Mouse (Mus musculus) myocyte (in vitro differentiated cells): Measurements from ENCODE around the gene Kansl2. TPM values are rescaled to one million over a fixed set of nuclear protein-coding genes. Genes with fewer than 3 reads are reported as not detected.

Source experiments
- H3K27me3 ChIP-seq: one replicate; pipeline ENCODE4 v1.6.1; 2011; ENCODE audit not compliant: control insufficient read depth, insufficient read depth, insufficient read length
- H3K36me3 ChIP-seq: one replicate; pipeline ENCODE4 v1.6.1; 2011; ENCODE audit not compliant: control insufficient read depth, insufficient read depth
- H3K4me2 ChIP-seq: one replicate; pipeline ENCODE4 v1.6.1; 2011; ENCODE audit warnings: low read depth, control low read depth
- H3K4me3 ChIP-seq: one replicate; pipeline ENCODE4 v1.5.1; 2011; ENCODE audit warnings: mild to moderate bottlenecking, control low read depth, moderate library complexity
- H3K79me2 ChIP-seq: one replicate; pipeline ENCODE4 v1.6.1; 2011; ENCODE audit not compliant: control insufficient read depth, insufficient read depth
- H3ac ChIP-seq: one replicate; pipeline ENCODE4 v1.6.1; 2011; ENCODE audit not compliant: control insufficient read depth, insufficient read length
- CEBPB ChIP-seq: IDR thresholded peaks from 2 replicates; pipeline ENCODE4 v1.6.1; 2011; ENCODE audit warnings: mild to moderate bottlenecking, moderate library complexity; ENCODE audit not compliant: poor library complexity, insufficient read depth, severe bottlenecking
- E2F4 ChIP-seq: IDR thresholded peaks from one replicate; pipeline ENCODE4 v1.6.1; 2011; ENCODE audit warnings: mild to moderate bottlenecking, control low read depth, moderate library complexity; ENCODE audit not compliant: insufficient read depth
- MAX ChIP-seq: IDR thresholded peaks from one replicate; pipeline ENCODE4 v1.6.1; 2011; ENCODE audit warnings: low read depth, mild to moderate bottlenecking, control low read depth
- MYOD1 ChIP-seq, 3 experiments: IDR thresholded peaks; one replicate each; pipeline ENCODE4 v1.6.1; 2011; ENCODE audit warnings: control low read depth in 2 of 3, low read depth in 2 of 3, mild to moderate bottlenecking in 2 of 3, moderate library complexity in 1 of 3; ENCODE audit not compliant: insufficient read length in 2 of 3, control insufficient read depth in 1 of 3
- MYOG ChIP-seq, 3 experiments: IDR thresholded peaks; one replicate each; pipeline ENCODE4 v1.6.1; 2011; ENCODE audit warnings: control low read depth in 2 of 3, low read depth in 2 of 3, mild to moderate bottlenecking in 2 of 3; ENCODE audit not compliant: insufficient read length in 2 of 3, control insufficient read depth in 1 of 3, insufficient read depth in 1 of 3
- POLR2A ChIP-seq: IDR thresholded peaks from one replicate; pipeline ENCODE4 v1.6.1; 2011; ENCODE audit warnings: low read depth, mild to moderate bottlenecking, control low read depth, moderate library complexity; ENCODE audit not compliant: insufficient read length
- POLR2AphosphoS2 ChIP-seq: IDR thresholded peaks from one replicate; pipeline ENCODE4 v1.6.1; 2011; ENCODE audit warnings: low read depth, control low read depth; ENCODE audit not compliant: insufficient read length
- REST ChIP-seq: IDR thresholded peaks from one replicate; pipeline ENCODE4 v1.6.1; 2011; ENCODE audit warnings: mild to moderate bottlenecking, control low read depth, moderate library complexity; ENCODE audit not compliant: insufficient read depth, insufficient read length
- SRF ChIP-seq: IDR thresholded peaks from one replicate; pipeline ENCODE4 v1.6.1; 2011; ENCODE audit warnings: low read depth; ENCODE audit not compliant: control insufficient read depth, insufficient read length
- TCF12 ChIP-seq: IDR thresholded peaks from one replicate; pipeline ENCODE4 v1.6.1; 2011; ENCODE audit warnings: mild to moderate bottlenecking, control low read depth; ENCODE audit not compliant: poor library complexity, insufficient read depth, severe bottlenecking
- TCF3 ChIP-seq: IDR thresholded peaks from one replicate; pipeline ENCODE4 v1.6.1; 2011; ENCODE audit warnings: low read depth, control low read depth; ENCODE audit not compliant: insufficient read length
- USF1 ChIP-seq: IDR thresholded peaks from one replicate; pipeline ENCODE4 v1.6.1; 2011; ENCODE audit warnings: low read depth, mild to moderate bottlenecking, control low read depth, moderate library complexity
- polyA plus RNA-seq: library from polyadenylated mRNA; unstranded; fragments of >200 nt; fragmentation: generic; extraction: Trizol; gene quantifications from one replicate; pipeline ENCODE4 v1.2.1, GENCODE M21; 2012; ENCODE audit warnings: missing spikeins

Kansl2 gene
- polyA plus RNA-seq, 1 experiment = 109 TPM

- Histone ChIP-seq H3K36me3 (no peaks in the 10 kb centered on the region), H3K4me2 (no peak overlapping the region), H3K27me3 (no peaks in the 10 kb centered on the region), H3K79me2 (no peaks in the 10 kb centered on the region), H3K4me3 (no peak overlapping the region), H3ac (no peak overlapping the region)
- TF ChIP-seq POLR2AphosphoS2 (no peak), MYOD1 (IDR thresholded peaks at IDR 0.05; ENCODE audit: control insufficient read depth in 1 of 3, insufficient read length in 2 of 3, low read depth in 2 of 3) (no peak), E2F4 (no peak), REST (no peak), MYOG (IDR thresholded peaks at IDR 0.05; ENCODE audit: control insufficient read depth in 1 of 3, insufficient read depth in 1 of 3, insufficient read length in 2 of 3, low read depth in 2 of 3) (no peak)
Measured at GRCm38 (mm10) chr15:98504514-98504913, 29.6 kb downstream of the Kansl2 start.

GRCm38 (mm10) chr15:98503317-98503716, 30.7 kb downstream of the Kansl2 start:
- H3K4me2 ChIP-seq = no peak overlapping the region
- no peaks in the 10 kb centered on the region for H3K36me3 ChIP-seq
- H3K27me3 ChIP-seq = no peaks in the 10 kb centered on the region
- H3K4me3 ChIP-seq = no peak overlapping the region
- TF ChIP-seq POLR2A (no peak), REST (no peak), SRF (no peak), TCF12 (no peak), MYOG (IDR thresholded peaks at IDR 0.05; ENCODE audit: control insufficient read depth in 1 of 3, insufficient read depth in 1 of 3, insufficient read length in 2 of 3, low read depth in 2 of 3) (no peak), TCF3 (no peak), POLR2AphosphoS2 (no peak), USF1 (no peak), CEBPB (no peak), MAX (no peak), E2F4 (no peak), MYOD1 (IDR thresholded peaks at IDR 0.05; ENCODE audit: control insufficient read depth in 1 of 3, insufficient read length in 2 of 3, low read depth in 2 of 3) (no peak)
- no peaks in the 10 kb centered on the region for H3K79me2 ChIP-seq
- no peak overlapping the region for H3ac ChIP-seq

- TF ChIP-seq REST = no peak
- no peak for TF ChIP-seq POLR2AphosphoS2
- no peak for TF ChIP-seq USF1
- no peak for TF ChIP-seq TCF12
- TF ChIP-seq SRF = no peak
- no peak for TF ChIP-seq MYOG (IDR thresholded peaks at IDR 0.05; ENCODE audit: control insufficient read depth in 1 of 3, insufficient read depth in 1 of 3, insufficient read length in 2 of 3, low read depth in 2 of 3)
- no peak for TF ChIP-seq E2F4
- TF ChIP-seq CEBPB = no peak
- no peak for TF ChIP-seq MAX
- TF ChIP-seq POLR2A = no peak
- no peak for TF ChIP-seq MYOD1 (IDR thresholded peaks at IDR 0.05; ENCODE audit: control insufficient read depth in 1 of 3, insufficient read length in 2 of 3, low read depth in 2 of 3)
- TF ChIP-seq TCF3 = no peak
- H3ac ChIP-seq = no peak overlapping the region
- no peaks in the 10 kb centered on the region for H3K36me3 ChIP-seq
- H3K79me2 ChIP-seq = no peaks in the 10 kb centered on the region
- H3K4me3 ChIP-seq = no peak overlapping the region
- no peak overlapping the region for H3K4me2 ChIP-seq
- H3K27me3 ChIP-seq = peaks cover 17% of the 10 kb centered on the region
Measured at GRCm38 (mm10) chr15:98497631-98498030, 36.4 kb downstream of the Kansl2 start.

GRCm38 (mm10) chr15:98492102-98492501, 42.0 kb downstream of the Kansl2 start, which contains the start of gene Olfr279:
TSS of gene Olfr279 (plus strand) at chr15:98492402.
- TF ChIP-seq MYOD1 (IDR thresholded peaks at IDR 0.05; ENCODE audit: control insufficient read depth in 1 of 3, insufficient read length in 2 of 3, low read depth in 2 of 3) (no peak), TCF12 (no peak), SRF (no peak), REST (no peak), MYOG (IDR thresholded peaks at IDR 0.05; ENCODE audit: control insufficient read depth in 1 of 3, insufficient read depth in 1 of 3, insufficient read length in 2 of 3, low read depth in 2 of 3) (no peak), CEBPB (no peak), USF1 (no peak), MAX (no peak), POLR2AphosphoS2 (no peak), E2F4 (no peak), TCF3 (no peak), POLR2A (no peak)
- Histone ChIP-seq H3K4me3 (no peak within 1 kb of the TSS), H3K36me3 (no peaks in the 10 kb centered on the region), H3K27me3 (peaks cover 25% of the 10 kb centered on the region), H3K79me2 (no peaks in the 10 kb centered on the region), H3ac (no peak within 1 kb of the TSS), H3K4me2 (no peak within 1 kb of the TSS)

- no peaks in the 10 kb centered on the region for H3K36me3 ChIP-seq
- H3K27me3 ChIP-seq = peaks cover 25% of the 10 kb centered on the region
- no peak overlapping the region for H3K4me3 ChIP-seq
- H3ac ChIP-seq = no peak overlapping the region
- H3K4me2 ChIP-seq = no peak overlapping the region
- H3K79me2 ChIP-seq = no peaks in the 10 kb centered on the region
- TF ChIP-seq MYOG (IDR thresholded peaks at IDR 0.05; ENCODE audit: control insufficient read depth in 1 of 3, insufficient read depth in 1 of 3, insufficient read length in 2 of 3, low read depth in 2 of 3) (no peak), POLR2A (no peak), REST (no peak), MAX (no peak), CEBPB (no peak), SRF (no peak), TCF3 (no peak), TCF12 (no peak), POLR2AphosphoS2 (no peak), MYOD1 (IDR thresholded peaks at IDR 0.05; ENCODE audit: control insufficient read depth in 1 of 3, insufficient read length in 2 of 3, low read depth in 2 of 3) (no peak), USF1 (no peak), E2F4 (no peak)
Measured at GRCm38 (mm10) chr15:98491332-98491731, 42.7 kb downstream of the Kansl2 start.
